Mouse (Mus musculus) liver, embryonic 14.5 days (tissue): ENCODE measurements at regions not wholly inside any gene's neighbourhood (a gene's known extent, or its start where the extent isn't known, plus 50 kb on each side); places are given as distances from the start of the nearest gene placed in this dataset.
A peak's percentile ranks its signal among the peaks of the same experiment; 100 is the strongest.

Source experiments
- ATAC-seq: fragments of 200-750 bp; cut with Nextera tagmentation; 2 replicates; pipeline ENCODE4 v1.8.0; 2017; ENCODE audit warnings: moderate number of reproducible peaks, mild to moderate bottlenecking, moderate library complexity; ENCODE audit not compliant: insufficient read depth
- DNase-seq, 3 experiments: peaks; one replicate each; pipeline ENCODE4 v3.0.0-alpha.2; 2012 to 2013; ENCODE audit warnings: low read depth in 3 of 3, low spot score in 3 of 3
- H3K27ac ChIP-seq: fragments of 300-500 bp; sonication (generic); 2 replicates; pipeline ENCODE4 v1.5.1; 2014; ENCODE audit warnings: moderate library complexity, mild to moderate bottlenecking, control low read depth, inconsistent platforms
- H3K27me3 ChIP-seq: fragments of 300-500 bp; sonication (generic); 2 replicates; pipeline ENCODE4 v1.6.1; 2014; ENCODE audit warnings: mild to moderate bottlenecking, low read length, moderate library complexity; ENCODE audit not compliant: control insufficient read depth, insufficient read depth
- H3K36me3 ChIP-seq: fragments of 300-500 bp; sonication (generic); replicated peaks from 2 replicates; pipeline ENCODE4 v1.6.1; 2014; ENCODE audit warnings: low read depth; ENCODE audit not compliant: control insufficient read depth, insufficient read depth
- H3K4me1 ChIP-seq, 2 experiments: fragments of 200-500 bp in 1 of 2; fragments of 300-500 bp in 1 of 2; sonication (generic) in 1 of 2; replicated peaks; 2 replicates each; pipeline ENCODE4 v1.6.1; 2012 to 2014; ENCODE audit warnings: antibody characterized with exemption in 1 of 2, inconsistent platforms in 1 of 2, low read length in 1 of 2; ENCODE audit not compliant: control insufficient read depth in 2 of 2, insufficient read depth in 2 of 2
- H3K4me2 ChIP-seq: fragments of 300-500 bp; sonication (generic); 2 replicates; pipeline ENCODE4 v1.6.1; 2014; ENCODE audit warnings: low read depth, mild to moderate bottlenecking, control low read depth, moderate library complexity
- H3K4me3 ChIP-seq, 2 experiments: fragments of 200-500 bp in 1 of 2; fragments of 300-500 bp in 1 of 2; sonication (generic) in 1 of 2; 2 replicates each; pipeline ENCODE4 v1.5.1; 2012 to 2014; ENCODE audit warnings: low read depth in 2 of 2, low read length in 2 of 2, mild to moderate bottlenecking in 2 of 2, control low read depth in 1 of 2, inconsistent platforms in 1 of 2, moderate library complexity in 1 of 2; ENCODE audit not compliant: insufficient read depth in 1 of 2
- H3K9ac ChIP-seq: fragments of 300-500 bp; sonication (generic); replicated peaks from 2 replicates; pipeline ENCODE4 v1.6.1; 2014; ENCODE audit warnings: mild to moderate bottlenecking, control low read depth, moderate library complexity
- H3K9me3 ChIP-seq: fragments of 300-500 bp; sonication (generic); 2 replicates; pipeline ENCODE4 v1.6.1; 2016; ENCODE audit warnings: low read length, mixed read lengths; ENCODE audit not compliant: control insufficient read depth
- CTCF ChIP-seq: IDR thresholded peaks from 2 replicates; pipeline ENCODE4 v1.5.1; 2016; ENCODE audit warnings: antibody characterized with exemption, low read depth, control low read depth
- EP300 ChIP-seq: IDR thresholded peaks from 2 replicates; pipeline ENCODE4 v1.6.1; 2016; ENCODE audit warnings: antibody characterized with exemption, low read depth
- WGBS: fragments of 180-500 bp; shearing (Covaris S2); extraction: QIAGEN DNeasy Blood & Tissue Kit; methylation state at CpG from one replicate; pipeline ENCODE4 v1.1.7; 2014; ENCODE audit not compliant: insufficient replicate concordance; 5-methylcytosine and 5-hydroxymethylcytosine counted together

DNA sequence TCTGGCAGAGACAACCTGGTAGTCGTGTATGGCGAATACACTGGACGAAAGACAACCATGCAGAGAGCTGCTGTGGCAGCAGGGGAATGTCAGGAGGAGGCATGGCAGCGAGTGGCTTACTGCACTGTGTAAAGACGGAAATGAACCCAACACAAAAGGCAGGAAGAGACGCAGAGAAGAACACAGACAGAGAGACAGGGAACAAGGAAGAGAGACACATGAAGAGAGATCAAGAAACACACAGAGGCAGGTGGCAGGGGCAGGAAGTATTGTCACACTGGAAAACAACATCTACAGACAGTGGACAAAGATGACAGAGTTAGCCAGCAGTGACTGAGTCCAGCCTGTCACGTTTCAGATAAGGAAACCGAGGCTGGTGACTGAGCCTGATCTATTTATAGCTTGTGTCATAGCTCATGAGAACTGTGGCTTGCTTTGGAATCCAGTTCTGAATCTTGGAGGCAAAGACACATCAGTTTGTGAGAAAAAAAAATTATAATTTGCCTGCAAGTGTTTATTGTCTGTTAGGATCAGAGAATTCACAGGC lies 218.0 kb downstream of the Sipa1l2 start:
- H3K4me1 ChIP-seq = peaks cover 0 to 10% of the 10 kb centered on the region in 2 experiments; a peak in 2 of 4 replicates
- no peak for TF ChIP-seq EP300
- TF ChIP-seq CTCF = no peak
- H3K9me3 ChIP-seq = no peaks in the 10 kb centered on the region
- DNase-seq = no peak
- H3K27me3 ChIP-seq = no peaks in the 10 kb centered on the region
- H3K27ac ChIP-seq = no peak overlapping the region
- no peak for ATAC-seq
- WGBS = 22% methylated on average over 8 of the region's 8 CpGs
- no peak overlapping the region for H3K4me3 ChIP-seq
- no peak overlapping the region for H3K4me2 ChIP-seq
- no peak overlapping the region for H3K9ac ChIP-seq
- H3K36me3 ChIP-seq = no peaks in the 10 kb centered on the region

DNA sequence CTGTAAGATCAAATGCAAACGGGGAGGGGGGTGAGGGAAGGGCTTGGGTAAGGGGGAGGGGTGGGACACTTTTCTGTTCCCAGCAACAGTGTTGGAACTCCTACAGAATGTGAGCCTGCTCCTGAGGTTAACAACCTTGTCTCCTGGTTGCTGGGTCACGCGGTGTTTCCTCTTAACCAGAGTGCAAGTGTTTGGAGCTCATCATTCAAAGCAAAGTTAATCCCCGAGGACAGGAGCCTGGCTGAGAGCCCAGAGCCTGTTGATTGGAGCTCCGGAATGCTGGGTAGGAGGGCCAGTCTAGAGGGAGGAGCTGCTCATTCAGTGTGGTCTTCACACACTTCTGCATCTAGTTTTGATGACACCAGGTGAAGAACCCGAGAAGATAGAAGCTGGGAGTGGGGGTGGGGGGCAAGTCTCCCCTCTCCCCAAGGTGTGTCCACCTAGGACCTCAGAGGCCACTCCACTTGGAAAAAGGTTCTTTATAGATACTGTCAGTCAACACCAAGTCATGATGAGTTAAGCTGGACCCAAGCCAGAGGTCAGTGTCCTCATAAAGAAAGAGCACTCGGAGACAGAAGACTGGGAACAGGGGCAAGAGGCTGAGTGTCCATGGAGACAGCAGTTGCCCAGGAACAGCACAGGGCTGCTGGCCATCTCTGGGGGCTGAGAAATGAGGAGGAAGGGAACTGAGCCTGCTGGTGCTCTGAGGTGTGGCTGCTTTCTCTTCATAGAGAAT lies 220.2 kb downstream of the Sipa1l2 start:
- H3K4me1 ChIP-seq = peaks cover 0 to 10% of the 10 kb centered on the region in 2 experiments; a peak in 2 of 4 replicates
- ATAC-seq (no peak), DNase-seq (no peak)
- H3K9ac ChIP-seq = no peak overlapping the region
- H3K27me3 ChIP-seq = no peaks in the 10 kb centered on the region
- no peaks in the 10 kb centered on the region for H3K9me3 ChIP-seq
- no peaks in the 10 kb centered on the region for H3K36me3 ChIP-seq
- 36% methylated on average over 7 of the region's 7 CpGs for WGBS
- TF ChIP-seq CTCF (no peak), EP300 (no peak)
- H3K4me3 ChIP-seq = no peak overlapping the region
- H3K27ac ChIP-seq = no peak overlapping the region
- H3K4me2 ChIP-seq = no peak overlapping the region

DNA sequence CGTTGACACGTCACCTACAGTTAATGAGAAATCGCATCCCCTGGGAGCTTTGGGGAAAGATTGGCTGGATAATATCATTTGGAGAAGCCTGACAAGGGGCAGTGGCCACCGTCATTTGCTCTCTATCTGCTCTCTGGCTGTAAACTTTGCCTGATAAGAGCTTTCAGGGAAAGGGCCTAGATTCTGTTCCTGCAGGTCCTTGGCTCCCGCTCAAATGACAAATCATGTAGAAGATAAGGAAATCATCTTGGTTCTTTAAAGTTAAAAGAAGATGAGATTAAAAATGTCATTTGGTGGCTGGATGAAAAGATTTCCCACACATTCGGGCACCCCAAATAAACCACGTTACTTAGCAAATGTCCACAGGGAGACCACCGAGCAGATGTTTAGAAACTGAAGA lies 223.4 kb downstream of the Sipa1l2 start:
- DNase-seq = no peak
- peaks cover 0 to 4% of the 10 kb centered on the region in 2 experiments; a peak in 2 of 4 replicates for H3K4me1 ChIP-seq
- 49% methylated on average over 8 of the region's 8 CpGs for WGBS
- H3K9ac ChIP-seq = no peak overlapping the region
- no peak for ATAC-seq
- H3K4me2 ChIP-seq = no peak overlapping the region
- no peaks in the 10 kb centered on the region for H3K27me3 ChIP-seq
- H3K36me3 ChIP-seq = no peaks in the 10 kb centered on the region
- no peaks in the 10 kb centered on the region for H3K9me3 ChIP-seq
- no peak for TF ChIP-seq EP300
- TF ChIP-seq CTCF = no peak
- no peak overlapping the region for H3K27ac ChIP-seq
- no peak overlapping the region for H3K4me3 ChIP-seq

DNA sequence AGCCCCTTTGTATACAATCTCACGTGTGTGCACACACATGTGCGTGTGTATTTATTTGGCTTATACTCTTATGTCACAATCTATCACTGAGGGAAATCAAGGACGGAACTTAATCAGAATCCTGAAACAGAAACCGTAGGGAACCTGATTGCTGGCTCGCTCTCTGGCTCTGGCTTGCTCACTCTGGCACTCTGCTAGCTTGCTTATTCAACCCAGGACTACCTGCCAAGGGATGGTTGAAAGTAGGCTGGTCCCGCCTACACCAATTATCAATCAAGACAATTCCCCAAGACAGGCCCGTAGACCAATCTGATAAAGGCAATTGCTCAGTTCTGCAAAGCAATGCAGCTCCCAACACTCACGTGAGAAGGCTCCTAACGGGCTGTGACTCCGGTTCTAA lies 224.0 kb downstream of the Sipa1l2 start:
- TF ChIP-seq EP300 = no peak
- TF ChIP-seq CTCF = no peak
- Histone ChIP-seq H3K9me3 (no peaks in the 10 kb centered on the region), H3K9ac (no peak overlapping the region), H3K27me3 (no peaks in the 10 kb centered on the region), H3K4me2 (no peak overlapping the region), H3K4me1 (peaks cover 0 to 4% of the 10 kb centered on the region in 2 experiments; a peak in 2 of 4 replicates), H3K4me3 (no peak overlapping the region), H3K27ac (no peak overlapping the region), H3K36me3 (no peaks in the 10 kb centered on the region)
- 67% methylated on average over 10 of the region's 10 CpGs for WGBS
- DNase-seq (no peak), ATAC-seq (no peak)

DNA sequence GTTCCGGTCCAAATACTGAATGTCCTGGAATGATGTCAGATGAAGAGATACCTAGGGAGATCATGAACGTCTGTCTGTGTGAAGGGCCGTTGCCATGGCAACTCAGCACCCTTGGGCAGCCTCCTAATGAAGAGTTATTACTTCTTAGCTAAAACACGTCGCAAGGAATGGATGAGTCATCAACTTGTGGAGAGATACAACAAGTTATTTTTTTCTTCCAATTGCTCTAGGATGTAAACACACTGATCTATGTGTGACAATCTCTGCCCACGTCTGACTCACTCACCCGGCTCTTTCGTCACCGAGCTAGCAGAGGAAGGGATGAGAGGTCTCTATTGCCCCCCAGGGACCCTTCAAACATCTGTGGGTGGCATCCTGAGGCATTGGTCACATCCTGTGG lies 225.7 kb downstream of the Sipa1l2 start:
- Histone ChIP-seq H3K4me1 (no peaks in the 10 kb centered on the region; a peak in 2 of 4 replicates), H3K4me2 (no peak overlapping the region), H3K27me3 (no peaks in the 10 kb centered on the region), H3K9ac (no peak overlapping the region), H3K4me3 (no peak overlapping the region), H3K36me3 (no peaks in the 10 kb centered on the region), H3K27ac (no peak overlapping the region), H3K9me3 (no peaks in the 10 kb centered on the region)
- WGBS = 37% methylated on average over 9 of the region's 9 CpGs
- TF ChIP-seq CTCF = no peak
- ATAC-seq (no peak), DNase-seq (peak in 1 of 3 experiments; percentile 16)
